Mouse (Mus musculus): ENCODE data around the gene Hba-a2. TPM values are rescaled to one million over a fixed set of nuclear protein-coding genes. Genes with fewer than 3 reads are reported as not detected.
"Not testable (repeated sequence)": the region's sequence is repeated elsewhere in the genome, so short reads cannot be mapped to it uniquely, and the experiment has no call there.

Gene Hba-a2
- 33,715 and 35,496 TPM in 2 replicates for total RNA-seq (2017)

GRCm38 (mm10) chr11:32296203-32296602 is at the start of gene Hba-a2:
Gene Hba-a2, plus strand, starts transcription at chr11:32296489.
- not testable (repeated sequence) for ATAC-seq (ENCODE audit: extremely low read depth, insufficient number of reproducible peaks, low FRiP score, poor library complexity, severe bottlenecking)

GRCm38 (mm10) chr11:32247068-32247467 is 49.2 kb upstream of the Hba-a2 start:
- ATAC-seq (ENCODE audit: extremely low read depth, insufficient number of reproducible peaks, low FRiP score, poor library complexity, severe bottlenecking) = no peak

GRCm38 (mm10) chr11:32248350-32248749 is 47.9 kb upstream of the Hba-a2 start:
- no peak for ATAC-seq (ENCODE audit: extremely low read depth, insufficient number of reproducible peaks, low FRiP score, poor library complexity, severe bottlenecking)

- ATAC-seq (ENCODE audit: extremely low read depth, insufficient number of reproducible peaks, low FRiP score, poor library complexity, severe bottlenecking) = no peak
These were observed 45.2 kb upstream of the Hba-a2 start for GRCm38 (mm10) chr11:32250880-32251763.

GRCm38 (mm10) chr11:32253121-32253520 is 43.2 kb upstream of the Hba-a2 start:
- ATAC-seq (ENCODE audit: extremely low read depth, insufficient number of reproducible peaks, low FRiP score, poor library complexity, severe bottlenecking) = no peak

- ATAC-seq (ENCODE audit: extremely low read depth, insufficient number of reproducible peaks, low FRiP score, poor library complexity, severe bottlenecking) = no peak
These were observed 40.1 kb upstream of the Hba-a2 start for GRCm38 (mm10) chr11:32256146-32256545.

GRCm38 (mm10) chr11:32256566-32256965 is 39.7 kb upstream of the Hba-a2 start:
- no peak for ATAC-seq (ENCODE audit: extremely low read depth, insufficient number of reproducible peaks, low FRiP score, poor library complexity, severe bottlenecking)

GRCm38 (mm10) chr11:32262674-32263415 is 33.4 kb upstream of the Hba-a2 start:
- no peak for ATAC-seq (ENCODE audit: extremely low read depth, insufficient number of reproducible peaks, low FRiP score, poor library complexity, severe bottlenecking)

GRCm38 (mm10) chr11:32265117-32265738 is 31.1 kb upstream of the Hba-a2 start:
- no peak for ATAC-seq (ENCODE audit: extremely low read depth, insufficient number of reproducible peaks, low FRiP score, poor library complexity, severe bottlenecking)

GRCm38 (mm10) chr11:32266194-32266593 is 30.1 kb upstream of the Hba-a2 start:
- ATAC-seq (ENCODE audit: extremely low read depth, insufficient number of reproducible peaks, low FRiP score, poor library complexity, severe bottlenecking) = no peak

GRCm38 (mm10) chr11:32266776-32267175 is 29.5 kb upstream of the Hba-a2 start:
- ATAC-seq (ENCODE audit: extremely low read depth, insufficient number of reproducible peaks, low FRiP score, poor library complexity, severe bottlenecking) = no peak

GRCm38 (mm10) chr11:32267188-32267884 is 29.0 kb upstream of the Hba-a2 start, which contains the start of gene Nprl3:
Gene Nprl3, minus strand, starts transcription at chr11:32267707.
- ATAC-seq (ENCODE audit: extremely low read depth, insufficient number of reproducible peaks, low FRiP score, poor library complexity, severe bottlenecking) = peak; percentile 75

- ATAC-seq (ENCODE audit: extremely low read depth, insufficient number of reproducible peaks, low FRiP score, poor library complexity, severe bottlenecking) = no peak
These were observed 28.3 kb upstream of the Hba-a2 start for GRCm38 (mm10) chr11:32267964-32268363.

- no peak for ATAC-seq (ENCODE audit: extremely low read depth, insufficient number of reproducible peaks, low FRiP score, poor library complexity, severe bottlenecking)
These were observed 27.3 kb upstream of the Hba-a2 start for GRCm38 (mm10) chr11:32268952-32269351.

- no peak for ATAC-seq (ENCODE audit: extremely low read depth, insufficient number of reproducible peaks, low FRiP score, poor library complexity, severe bottlenecking)
These were observed 25.1 kb upstream of the Hba-a2 start for GRCm38 (mm10) chr11:32271178-32271577.

GRCm38 (mm10) chr11:32276347-32276746 is 19.9 kb upstream of the Hba-a2 start, which contains the start of gene Hba-x:
Gene Hba-x, plus strand, starts transcription at chr11:32276400.
- no peak for ATAC-seq (ENCODE audit: extremely low read depth, insufficient number of reproducible peaks, low FRiP score, poor library complexity, severe bottlenecking)

- ATAC-seq (ENCODE audit: extremely low read depth, insufficient number of reproducible peaks, low FRiP score, poor library complexity, severe bottlenecking) = no peak
These were observed 18.4 kb upstream of the Hba-a2 start for GRCm38 (mm10) chr11:32277736-32278457.

- ATAC-seq (ENCODE audit: extremely low read depth, insufficient number of reproducible peaks, low FRiP score, poor library complexity, severe bottlenecking) = no peak
These were observed 17.8 kb upstream of the Hba-a2 start for GRCm38 (mm10) chr11:32278458-32278957.

All from neutrophil, adult 5-6 weeks (primary cell).